Mouse (Mus musculus) layer of hippocampus, adult 9-10 months (tissue): ENCODE measurements around the gene Vegfa.
A peak's percentile ranks its signal among the peaks of the same experiment; 100 is the strongest.
"Not testable (repeated sequence)": the region's sequence is repeated elsewhere in the genome, so short reads cannot be mapped to it uniquely, and the experiment has no call there.

ENCODE experiments used
- DNase-seq: peaks from one replicate; pipeline ENCODE4 v3.0.0; 2022; ENCODE audit warnings: low spot score

The Vegfa gene

GRCm38 (mm10) chr17:45996921-45997444 lies 35.2 kb downstream of the Vegfa start:
- no peak for DNase-seq

- no peak for DNase-seq
Observed at GRCm38 (mm10) chr17:45994281-45994817, 37.8 kb downstream of the Vegfa start.

- no peak for DNase-seq
Observed at GRCm38 (mm10) chr17:45986915-45987314, 45.3 kb downstream of the Vegfa start.

- DNase-seq, result no peak
Observed at GRCm38 (mm10) chr17:45986374-45986773, 45.8 kb downstream of the Vegfa start.

- DNase-seq, result not testable (repeated sequence)
Observed at GRCm38 (mm10) chr17:45983185-45983584, 49.0 kb downstream of the Vegfa start.

- peak; percentile 3 for DNase-seq
Observed at GRCm38 (mm10) chr17:45981841-45982240, 50.3 kb downstream of the Vegfa start.

- DNase-seq, result no peak
Observed at GRCm38 (mm10) chr17:45979025-45979805, 53.0 kb downstream of the Vegfa start.

- no peak for DNase-seq
Observed at GRCm38 (mm10) chr17:45974461-45974860, 57.7 kb downstream of the Vegfa start.

- DNase-seq, result no peak
Observed at GRCm38 (mm10) chr17:45973214-45973613, 59.0 kb downstream of the Vegfa start.

GRCm38 (mm10) chr17:45972405-45972804 lies 59.8 kb downstream of the Vegfa start:
- no peak for DNase-seq

- DNase-seq, result no peak
Observed at GRCm38 (mm10) chr17:45971800-45972199, 60.4 kb downstream of the Vegfa start.

- no peak for DNase-seq
Observed at GRCm38 (mm10) chr17:45970741-45971550, 61.2 kb downstream of the Vegfa start.

GRCm38 (mm10) chr17:45969596-45969995 lies 62.6 kb downstream of the Vegfa start:
- DNase-seq, result no peak

- no peak for DNase-seq
Observed at GRCm38 (mm10) chr17:45968341-45968740, 63.8 kb downstream of the Vegfa start.
